Mouse (Mus musculus): ENCODE measurements around the gene Yju2.

Gene Yju2

GRCm38 (mm10) chr17:55959946-55960740 lies 1.2 kb downstream of the Yju2 start:
- DNase-seq (ENCODE audit: low read depth, low spot score): no peak

DNA sequence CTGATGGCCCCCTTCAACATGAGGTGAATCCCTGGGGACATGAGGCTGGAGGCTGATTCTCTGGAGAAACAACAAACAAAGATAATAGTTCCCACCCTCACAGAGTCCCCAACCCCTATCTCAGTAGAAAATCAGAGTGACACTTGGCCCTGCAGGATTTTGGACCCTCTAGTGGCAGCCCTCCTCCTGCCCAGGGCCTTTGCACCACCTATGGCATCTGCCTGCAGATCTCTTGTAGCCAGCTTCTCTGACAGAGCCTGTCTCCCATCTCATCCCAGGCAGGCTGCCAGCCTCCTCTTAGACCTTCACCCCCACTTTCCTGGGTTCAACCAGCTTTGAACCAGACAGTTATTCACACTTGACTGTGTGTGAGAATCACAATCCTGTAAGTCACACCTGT lies 1.9 kb downstream of the Yju2 start:
- DNase-seq (ENCODE audit: low read depth, low spot score): no peak

- no peak for DNase-seq (ENCODE audit: low read depth, low spot score)
These were observed 2.7 kb downstream of the Yju2 start for GRCm38 (mm10) chr17:55961631-55962030.

- no peak for DNase-seq (ENCODE audit: low read depth, low spot score)
These were observed 4.3 kb downstream of the Yju2 start for GRCm38 (mm10) chr17:55963171-55963570.

- DNase-seq (ENCODE audit: low read depth, low spot score): no peak
These were observed 5.6 kb downstream of the Yju2 start for GRCm38 (mm10) chr17:55964496-55964895.

GRCm38 (mm10) chr17:55964996-55965395 lies 6.1 kb downstream of the Yju2 start:
- no peak for DNase-seq (ENCODE audit: low read depth, low spot score)

GRCm38 (mm10) chr17:55967186-55967585 lies 8.3 kb downstream of the Yju2 start:
- DNase-seq (ENCODE audit: low read depth, low spot score): no peak

GRCm38 (mm10) chr17:55968210-55968609 lies 9.3 kb downstream of the Yju2 start:
- DNase-seq (ENCODE audit: low read depth, low spot score): no peak

DNA sequence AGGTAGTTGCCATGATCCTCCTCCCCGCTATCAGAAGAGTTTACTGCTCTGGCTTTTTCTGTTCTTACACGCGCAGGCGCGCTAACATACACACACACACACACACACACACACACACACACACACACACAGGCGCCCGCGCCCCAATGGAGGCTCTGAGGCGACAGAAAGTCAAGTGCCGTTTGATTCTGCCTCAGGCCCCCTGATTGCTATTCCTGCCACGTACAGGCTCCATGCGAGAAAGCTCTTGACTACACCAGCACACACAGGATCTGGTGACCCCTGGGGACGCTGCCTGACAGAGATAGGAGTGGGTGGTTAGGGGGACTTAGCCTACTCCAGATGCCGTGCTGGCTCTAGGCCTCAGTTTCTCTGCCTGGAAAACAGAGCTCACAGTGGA lies 10.7 kb downstream of the Yju2 start:
- DNase-seq (ENCODE audit: low read depth, low spot score): peak; percentile 77

- peak; percentile 77 for DNase-seq (ENCODE audit: low read depth, low spot score)
These were observed 11.3 kb downstream of the Yju2 start, which contains the start of gene Shd for GRCm38 (mm10) chr17:55969966-55970891. Gene Shd (plus strand): TSS chr17:55970467.

DNA sequence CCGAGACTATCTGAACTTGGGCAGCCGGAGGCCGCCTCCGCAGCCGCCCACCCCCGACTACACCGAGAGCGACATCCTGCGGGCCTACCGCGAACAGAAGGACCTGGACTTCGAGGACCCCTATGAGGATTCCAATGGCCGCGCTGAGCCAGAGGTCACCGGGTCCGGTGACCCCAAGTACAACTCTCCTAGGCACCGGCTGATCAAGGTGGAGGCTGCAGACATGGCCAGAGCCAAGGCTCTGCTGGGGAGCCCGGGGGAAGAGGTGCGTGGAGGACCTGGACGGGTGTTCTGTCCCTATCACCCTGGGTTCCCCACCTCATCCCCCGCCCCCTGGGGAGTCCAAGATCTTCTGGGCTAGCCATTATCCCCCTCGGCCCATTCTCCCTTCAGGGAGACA lies 12.6 kb downstream of the Yju2 start:
- no peak for DNase-seq (ENCODE audit: low read depth, low spot score)

DNA sequence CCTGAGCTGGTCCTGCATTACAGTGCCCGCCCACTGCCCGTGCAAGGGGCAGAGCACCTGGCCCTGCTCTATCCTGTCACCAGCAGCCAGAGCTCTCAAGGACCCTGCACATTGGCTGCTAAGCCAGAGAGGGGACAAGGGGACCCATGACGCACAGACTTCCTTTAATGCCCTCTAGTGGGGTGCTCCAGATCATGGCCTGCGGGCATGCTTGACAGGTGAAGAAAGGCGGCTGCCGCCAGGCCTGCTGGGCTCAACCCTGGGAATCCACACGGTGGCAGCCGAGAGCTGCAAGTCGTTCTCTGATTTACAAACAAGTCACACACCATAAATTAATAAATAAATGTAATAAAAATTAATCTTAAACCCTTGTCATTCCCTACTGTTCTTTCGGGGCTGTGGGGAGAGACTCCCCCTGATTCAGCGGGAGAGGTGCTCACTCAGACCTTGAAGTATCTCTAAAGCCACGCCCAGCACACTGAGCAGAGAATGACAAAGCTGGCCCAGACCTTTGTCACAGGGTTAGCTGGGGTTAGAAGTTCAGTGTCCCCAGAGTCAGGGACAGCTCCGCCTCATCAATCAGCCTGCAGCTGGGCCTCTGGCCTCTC lies 17.5 kb downstream of the Yju2 start:
- DNase-seq (ENCODE audit: low read depth, low spot score): peak; percentile 82

DNA sequence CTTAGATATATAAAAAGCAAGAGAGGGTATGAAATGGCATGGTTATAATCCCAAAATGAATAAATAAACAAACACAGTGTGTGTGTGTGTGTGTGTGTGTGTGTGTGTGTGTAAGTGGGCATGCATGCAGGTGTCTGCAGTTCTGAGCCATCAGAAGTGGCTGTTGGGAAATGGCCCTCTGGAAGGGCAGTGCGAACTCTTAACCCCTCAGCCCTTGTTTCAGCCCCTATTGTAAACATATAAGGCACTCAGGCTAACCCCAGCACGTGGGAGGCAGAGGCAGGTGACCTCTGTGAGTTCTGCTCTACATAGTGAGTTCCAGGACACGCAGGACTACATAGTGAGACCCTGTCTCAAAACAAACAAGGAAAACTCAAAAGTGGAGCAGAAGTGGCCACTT lies 18.4 kb downstream of the Yju2 start:
- DNase-seq (ENCODE audit: low read depth, low spot score): no peak

GRCm38 (mm10) chr17:55986030-55986961 lies 27.4 kb downstream of the Yju2 start, which contains the start of gene Fsd1:
Gene Fsd1 (plus strand): TSS chr17:55986509.
- peak; percentile 87 for DNase-seq (ENCODE audit: low read depth, low spot score)

- DNase-seq (ENCODE audit: low read depth, low spot score): no peak
These were observed 31.5 kb downstream of the Yju2 start for GRCm38 (mm10) chr17:55990278-55990898.

DNA sequence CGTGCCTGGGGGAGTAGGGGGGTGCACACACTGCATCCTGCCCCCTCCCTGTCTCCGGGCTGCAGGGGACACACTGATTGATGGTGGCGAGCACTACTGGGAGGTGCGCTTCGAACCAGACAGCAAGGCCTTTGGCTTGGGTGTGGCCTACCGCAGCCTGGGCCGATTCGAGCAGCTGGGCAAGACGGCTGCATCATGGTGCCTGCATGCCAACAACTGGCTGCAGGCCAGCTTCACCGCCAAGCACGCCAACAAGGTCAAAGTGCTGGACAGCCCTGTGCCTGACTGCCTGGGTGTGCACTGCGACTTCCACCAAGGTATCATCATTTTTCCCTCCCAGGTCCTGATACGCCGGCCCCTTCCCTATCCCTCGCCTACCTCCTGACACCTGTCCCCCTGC lies 37.1 kb downstream of the Yju2 start:
- no peak for DNase-seq (ENCODE audit: low read depth, low spot score)

DNA sequence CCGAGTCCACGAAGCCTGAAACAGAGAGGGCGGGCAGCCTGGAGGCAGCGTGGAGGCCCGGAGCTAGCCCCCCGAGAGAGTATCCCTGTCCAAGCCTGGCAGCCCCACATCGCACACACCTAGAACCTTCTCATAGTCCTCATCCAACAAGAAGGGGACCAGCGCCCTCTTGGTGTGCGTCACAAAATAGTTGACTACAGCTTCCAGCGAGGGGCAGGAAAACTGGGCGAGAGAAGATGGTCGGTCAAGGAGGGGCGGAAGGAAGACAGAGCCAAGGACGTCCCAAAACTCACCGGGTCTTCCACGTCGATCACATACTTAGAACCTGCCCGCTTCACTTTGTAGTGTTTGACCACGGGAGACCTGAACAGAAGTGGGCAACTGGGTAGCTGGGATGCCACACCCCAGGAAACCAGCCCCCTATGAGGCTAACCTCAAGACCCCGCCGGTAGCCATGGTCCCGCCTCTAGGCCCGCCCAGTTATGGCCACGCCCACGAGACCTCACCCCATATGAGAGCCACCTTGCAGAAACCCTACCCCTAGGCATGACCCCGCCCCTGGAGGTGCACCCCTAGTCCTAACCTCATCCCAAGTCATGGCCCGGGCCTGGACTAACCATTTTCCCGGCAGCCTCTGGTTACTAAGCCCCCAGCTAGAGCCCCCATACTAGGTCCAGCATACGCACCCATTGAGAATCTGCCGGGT lies 41.0 kb downstream of the Yju2 start:
- no peak for DNase-seq (ENCODE audit: low read depth, low spot score)

- no peak for DNase-seq (ENCODE audit: low read depth, low spot score)
These were observed 44.1 kb downstream of the Yju2 start for GRCm38 (mm10) chr17:56003000-56003399.

- peak; percentile 100 for DNase-seq (ENCODE audit: low read depth, low spot score)
These were observed 46.6 kb downstream of the Yju2 start, which contains the start of the genes Stap2 and Mpnd for GRCm38 (mm10) chr17:56005415-56006061. Gene Stap2 (minus strand): TSS chr17:56005584. Gene Mpnd (plus strand): TSS chr17:56005711.

Data from mesoderm, embryonic 11.5 days (tissue).